Mouse (Mus musculus) CH12F3 (cell line): ENCODE data around the gene Khdc4.
"Not testable (repeated sequence)": the region's sequence is repeated elsewhere in the genome, so short reads cannot be mapped to it uniquely, and the experiment has no call there.

ENCODE experiments used
- in situ Hi-C: fragments of 300-500 bp; cut with MboI; formaldehyde crosslinking; loops from 2 replicates; pipeline ENCODE4 v1.14.3; 2020; ENCODE audit warnings: low sequenced_read_pairs

Khdc4 gene

DNA sequence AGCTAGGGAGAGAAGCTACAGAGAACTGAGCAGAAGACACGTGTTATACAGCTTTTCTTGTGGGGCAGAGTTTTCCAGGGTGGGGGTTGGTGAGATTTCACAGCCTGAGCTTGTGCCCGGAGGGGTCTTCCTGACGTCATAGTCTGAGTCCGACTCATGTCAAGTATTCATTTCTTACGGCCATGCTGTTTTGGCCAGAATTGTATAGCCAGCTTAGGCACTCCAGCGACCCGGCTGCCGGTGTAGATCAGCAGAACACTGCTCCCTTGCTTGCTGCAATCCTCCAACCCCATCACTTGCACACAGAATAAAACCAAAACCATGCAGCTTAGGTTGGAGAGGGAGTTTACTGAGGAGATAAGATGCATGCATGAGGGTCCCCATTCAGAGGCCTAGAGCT, 30.0 kb upstream of the Khdc4 start:
- in situ Hi-C loops: no loop called here

DNA sequence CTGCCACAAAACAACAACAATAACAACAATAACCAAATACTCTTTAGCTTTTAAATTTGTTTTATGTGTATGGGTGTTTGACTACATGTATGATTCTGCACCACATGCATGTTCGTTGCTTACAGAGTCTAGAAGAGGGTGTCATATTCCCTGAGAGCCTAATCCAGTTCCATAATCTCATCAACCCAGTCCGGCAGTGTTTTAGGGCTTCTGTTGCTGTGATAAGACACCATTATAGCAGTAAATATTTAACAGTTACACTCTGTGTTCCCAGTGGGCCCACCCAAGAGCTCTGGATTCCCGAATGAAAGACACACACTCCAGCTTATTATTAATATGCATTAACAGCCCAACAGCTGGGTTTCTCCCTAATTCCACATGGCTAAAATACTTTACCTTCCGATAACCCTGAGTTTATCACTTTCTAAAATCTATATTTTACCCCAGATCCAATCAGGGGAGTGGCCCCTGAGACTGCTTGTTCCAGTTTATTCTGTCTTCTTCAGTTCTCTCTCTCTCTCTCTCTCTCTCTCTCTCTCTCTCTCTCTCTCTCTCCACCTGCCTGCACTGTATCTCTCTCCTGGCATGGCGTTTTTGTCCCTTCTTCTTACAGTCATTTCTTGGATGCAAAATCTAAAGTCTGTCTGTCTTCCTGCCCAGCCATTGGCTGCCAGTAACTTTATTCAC, 27.0 kb upstream of the Khdc4 start:
- in situ Hi-C loops: no loop called here

DNA sequence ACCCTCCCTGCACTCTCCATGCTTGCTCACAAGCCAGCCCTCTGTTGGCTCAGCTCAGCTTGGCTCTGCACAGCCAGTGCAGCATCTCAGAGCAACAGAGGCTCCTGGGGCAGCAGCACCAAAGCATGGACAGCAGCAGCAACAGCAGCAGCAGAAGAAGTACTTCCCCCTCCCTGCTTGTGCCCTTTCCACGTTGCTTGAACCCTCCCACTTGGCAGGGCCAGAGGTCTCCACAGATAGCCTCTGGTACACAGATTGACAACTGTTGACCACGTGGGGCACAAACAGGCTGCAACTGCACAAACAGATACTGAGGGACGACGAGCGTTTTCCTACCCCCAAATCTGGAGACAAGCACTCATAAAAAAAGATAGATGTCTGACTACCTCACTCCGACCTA, 25.8 kb upstream of the Khdc4 start:
- in situ Hi-C loops: no loop called here

DNA sequence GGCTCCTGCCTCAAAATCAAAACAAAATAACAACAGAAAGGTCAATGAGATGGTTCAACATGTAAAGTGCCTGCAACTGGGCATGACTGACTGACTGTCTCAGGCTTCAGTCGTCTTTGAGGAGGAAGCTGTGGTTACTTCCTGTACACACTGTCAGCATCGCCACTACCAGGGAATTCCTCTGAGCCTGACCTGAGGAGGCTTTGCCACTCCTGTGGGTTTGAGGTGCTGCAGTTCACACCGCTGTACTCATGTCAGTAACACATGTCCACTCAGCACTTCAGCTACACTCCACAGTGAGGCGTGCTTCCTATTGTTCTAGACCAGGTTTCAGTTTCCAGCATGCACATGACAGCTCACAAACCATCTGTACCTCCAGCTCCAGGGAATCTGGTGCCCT, 21.5 kb upstream of the Khdc4 start:
- in situ Hi-C loops: no loop called here

DNA sequence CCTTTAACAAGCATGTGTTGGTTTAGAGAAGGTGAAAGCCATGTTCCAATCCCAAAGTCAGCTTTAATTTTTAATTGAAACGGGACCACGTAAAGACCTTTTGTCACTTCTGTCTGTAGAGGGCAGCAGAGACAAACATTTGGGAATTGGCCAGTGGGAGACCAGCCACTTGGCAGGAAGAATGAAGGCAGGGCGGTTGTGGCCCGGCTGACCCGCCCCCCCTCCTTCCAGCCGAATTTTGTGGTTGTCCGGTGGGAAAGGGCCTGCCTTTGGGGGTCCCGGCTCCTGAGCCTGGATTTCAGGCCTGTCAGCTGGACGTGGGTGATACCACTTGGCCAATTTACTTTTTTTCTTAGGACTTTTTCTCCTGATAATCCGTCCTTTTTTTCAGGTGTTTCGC, 8.2 kb upstream of the Khdc4 start:
- in situ Hi-C loops: no loop called here

DNA sequence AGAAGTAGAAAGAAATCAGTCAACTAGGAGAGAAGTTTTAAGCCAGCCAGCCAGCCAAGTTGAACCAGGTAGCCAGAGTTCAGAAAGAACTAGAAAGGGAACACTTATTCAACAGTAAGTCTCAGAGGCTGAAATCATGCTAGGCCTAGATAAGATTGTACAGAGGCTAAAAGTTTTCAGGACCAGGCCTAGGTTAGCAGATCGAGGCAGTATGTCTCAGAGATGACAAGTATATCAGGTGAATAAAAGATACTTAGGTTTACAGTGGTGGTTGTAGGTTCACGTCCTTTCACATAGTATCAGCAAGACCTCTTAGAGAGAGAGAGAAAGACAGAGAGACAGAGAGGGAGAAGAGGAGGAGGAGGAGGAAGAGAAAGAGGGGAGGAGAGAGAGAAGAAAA, 1.8 kb upstream of the Khdc4 start:
- in situ Hi-C loops: no loop called here

DNA sequence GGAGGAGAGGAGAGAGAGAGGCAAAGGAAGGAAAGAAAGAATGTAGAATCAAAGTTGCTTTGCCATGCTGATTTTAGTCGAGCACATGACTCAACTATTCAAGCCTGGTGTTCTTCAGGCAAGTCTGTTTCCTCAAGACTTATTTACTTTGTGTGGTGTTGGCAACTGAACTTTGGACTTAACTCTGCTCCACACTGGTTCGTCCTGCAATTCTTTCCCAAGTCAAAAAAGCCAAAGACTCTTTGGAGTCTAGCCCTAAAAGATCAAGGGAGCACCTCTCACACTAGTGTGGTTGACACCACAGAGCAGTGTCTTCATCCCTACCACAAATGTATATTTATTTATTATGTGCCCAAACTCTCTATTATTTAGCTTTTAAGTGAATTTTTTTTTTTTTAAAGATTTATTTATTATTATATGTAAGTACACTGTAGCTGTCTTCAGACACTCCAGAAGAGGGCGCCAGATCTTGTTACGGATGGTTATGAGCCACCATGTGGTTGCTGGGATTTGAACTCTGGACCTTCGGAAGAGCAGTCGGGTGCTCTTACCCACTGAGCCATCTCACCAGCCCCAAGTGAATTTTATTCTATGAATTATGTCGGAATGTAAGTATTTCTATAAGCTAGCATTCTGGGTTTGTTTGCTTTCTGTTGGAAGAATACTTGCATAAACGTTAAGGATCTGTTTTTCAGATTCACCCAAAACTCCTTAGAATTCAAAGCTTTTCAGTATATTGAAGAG, 1.2 kb upstream of the Khdc4 start:
- in situ Hi-C loops: no loop called here

DNA sequence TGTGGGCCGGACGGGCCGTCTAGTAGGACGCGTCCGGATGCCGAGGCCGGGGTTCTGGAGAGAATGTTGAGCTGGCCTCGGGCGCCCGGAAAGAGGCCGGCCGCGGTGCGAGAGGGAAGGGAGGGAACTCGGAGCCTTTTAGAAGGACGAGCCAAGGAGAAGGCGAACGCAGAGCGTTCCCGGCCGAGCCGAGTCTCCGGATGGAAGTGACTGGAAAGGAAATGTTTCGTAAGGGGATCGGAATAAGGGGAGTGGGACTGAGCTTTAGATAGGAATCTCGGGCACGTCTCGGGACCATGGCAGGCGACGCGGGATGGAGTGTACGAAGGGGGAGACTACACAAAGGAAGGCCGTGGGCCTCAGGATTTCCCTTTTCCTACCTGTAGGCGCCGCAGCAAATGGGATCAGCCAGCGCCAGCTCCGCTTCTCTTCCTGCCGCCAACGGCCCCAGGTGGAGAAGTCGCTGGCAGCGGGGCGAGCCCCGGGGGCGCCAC, 402 bp downstream of the Khdc4 start:
- in situ Hi-C loops: no loop called here

DNA sequence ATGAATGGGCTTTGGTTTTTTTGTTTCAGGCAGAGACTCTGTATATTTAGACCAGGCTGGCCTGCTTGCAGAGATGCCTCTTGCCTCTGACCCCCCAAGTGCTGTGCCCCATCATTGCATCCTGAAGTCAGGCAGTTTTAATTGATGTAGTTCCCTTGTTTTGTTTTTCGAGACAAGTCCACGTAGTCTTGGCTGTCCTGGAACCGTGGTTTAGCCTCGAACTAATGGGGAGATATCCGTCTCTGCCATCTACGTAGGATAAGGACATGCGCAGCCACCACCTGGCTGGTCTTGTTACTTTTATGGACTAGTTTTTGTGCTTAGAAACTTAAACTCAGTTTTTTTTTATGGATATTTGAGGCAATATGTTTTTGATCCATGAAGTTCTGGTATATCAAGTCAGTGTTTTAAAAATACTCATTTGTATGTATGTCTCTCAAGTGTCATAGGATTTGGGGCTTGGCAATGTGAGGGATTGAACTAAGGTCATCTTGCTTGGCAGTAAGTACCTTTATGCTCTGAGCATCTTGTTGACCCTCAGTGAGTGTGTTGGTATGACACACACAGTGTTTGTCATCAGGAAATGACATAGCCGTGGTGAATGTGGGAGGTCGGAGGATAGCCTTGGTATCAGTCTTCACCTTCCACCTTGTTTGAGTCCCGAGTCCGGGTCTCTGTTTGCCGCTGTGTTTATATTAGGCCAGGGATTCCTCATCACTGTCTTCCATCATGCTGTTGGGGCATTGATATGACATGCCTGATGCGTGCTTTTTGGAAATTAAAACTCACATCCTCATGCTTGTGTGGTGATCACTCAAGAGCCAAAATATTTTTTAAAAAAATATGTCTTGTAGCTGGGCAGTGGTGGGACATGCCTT, 1.4 kb downstream of the Khdc4 start:
- in situ Hi-C loops: no loop called here

DNA sequence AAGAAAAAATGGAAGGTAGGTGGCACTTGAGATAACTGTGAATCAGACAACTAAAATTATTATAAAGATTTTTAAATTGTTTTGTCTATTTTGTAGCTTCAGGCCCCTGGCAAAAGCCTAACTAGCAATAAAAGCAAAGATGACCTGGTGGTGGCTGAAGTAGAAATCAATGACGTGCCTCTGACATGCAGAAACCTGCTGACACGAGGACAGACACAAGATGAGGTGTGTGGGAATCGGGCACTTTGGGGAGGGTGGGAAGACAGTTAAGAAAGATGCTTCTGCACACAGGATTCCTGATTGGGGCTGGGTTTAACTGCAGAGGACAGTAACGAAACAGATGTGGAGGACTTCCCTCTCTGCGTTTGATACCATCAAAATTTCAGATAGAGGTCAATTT, 3.5 kb downstream of the Khdc4 start:
- in situ Hi-C loops: no loop called here

DNA sequence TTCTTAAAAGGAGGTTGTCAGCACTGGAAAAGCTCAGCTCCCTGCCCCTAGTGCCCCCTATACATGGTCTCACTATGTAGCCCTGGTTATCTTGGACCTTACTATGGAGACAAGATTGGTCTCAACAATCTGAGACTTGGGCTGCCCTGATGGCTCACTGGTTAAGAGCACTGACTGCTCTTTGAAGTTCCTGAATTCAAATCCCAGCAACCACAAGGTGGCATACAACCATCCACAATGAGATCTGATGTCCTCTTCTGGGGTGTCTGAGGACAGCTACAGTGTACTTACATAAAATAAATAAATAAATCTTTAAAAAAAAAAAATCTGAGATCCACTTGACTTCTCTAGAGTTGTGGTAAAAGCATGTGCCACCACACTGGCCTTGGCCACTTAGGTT, 9.9 kb downstream of the Khdc4 start:
- in situ Hi-C loops: no loop called here

DNA sequence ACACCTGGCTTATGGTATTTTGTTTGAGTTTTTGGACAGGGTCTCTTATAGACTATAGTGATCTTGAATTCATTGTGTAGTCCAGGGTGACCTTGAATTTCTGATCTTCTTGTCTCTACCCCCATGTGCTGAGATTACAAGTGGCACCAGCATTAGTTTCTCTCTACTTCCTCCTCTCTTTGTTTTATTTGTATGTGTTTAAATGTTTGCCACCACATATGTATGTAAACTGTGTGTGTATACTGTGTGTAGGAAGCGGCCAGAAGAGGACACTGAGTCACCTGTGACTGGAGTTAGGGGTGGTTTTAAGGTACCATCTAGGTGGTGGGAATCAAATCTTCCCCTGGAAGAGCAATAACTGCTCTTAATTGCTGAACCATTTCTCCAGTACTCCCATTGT, 12.4 kb downstream of the Khdc4 start:
- in situ Hi-C loops: no loop called here

DNA sequence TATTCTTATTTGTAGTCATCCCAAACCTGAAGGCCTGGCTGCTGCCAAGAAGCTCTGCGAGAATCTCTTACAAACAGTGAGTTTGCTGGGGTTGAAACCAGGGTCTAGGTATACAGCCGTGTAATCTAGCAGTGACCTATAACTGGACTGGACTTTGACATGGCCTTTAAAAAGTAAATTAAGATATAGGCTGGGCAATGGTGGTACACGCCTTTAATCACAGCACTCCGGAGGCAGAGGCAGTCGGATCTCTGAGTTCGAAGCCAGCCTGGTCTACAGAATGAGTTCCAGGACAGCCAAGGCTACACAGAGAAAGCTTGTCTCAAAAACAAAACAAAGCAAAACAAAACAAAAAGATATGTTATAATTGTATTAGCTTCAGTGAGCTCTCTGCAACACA, 13.2 kb downstream of the Khdc4 start:
- in situ Hi-C loops: no loop called here

DNA sequence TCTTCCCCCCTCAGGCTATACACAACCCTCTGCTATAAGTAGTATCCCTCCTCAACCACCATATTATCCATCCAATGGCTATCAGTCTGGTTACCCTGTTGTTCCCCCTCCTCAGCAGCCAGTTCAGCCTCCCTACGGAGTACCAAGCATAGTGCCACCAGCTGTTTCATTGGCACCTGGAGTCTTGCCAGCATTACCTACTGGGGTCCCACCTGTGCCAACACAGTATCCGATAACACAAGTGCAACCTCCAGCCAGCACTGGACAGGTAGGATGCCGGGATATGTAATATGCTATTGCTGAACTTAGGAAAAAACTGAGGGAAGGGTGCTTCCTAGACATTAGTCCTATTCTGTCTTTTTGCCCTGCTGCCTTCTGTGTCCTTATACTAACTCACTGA, 14.6 kb downstream of the Khdc4 start:
- in situ Hi-C loops: no loop called here

DNA sequence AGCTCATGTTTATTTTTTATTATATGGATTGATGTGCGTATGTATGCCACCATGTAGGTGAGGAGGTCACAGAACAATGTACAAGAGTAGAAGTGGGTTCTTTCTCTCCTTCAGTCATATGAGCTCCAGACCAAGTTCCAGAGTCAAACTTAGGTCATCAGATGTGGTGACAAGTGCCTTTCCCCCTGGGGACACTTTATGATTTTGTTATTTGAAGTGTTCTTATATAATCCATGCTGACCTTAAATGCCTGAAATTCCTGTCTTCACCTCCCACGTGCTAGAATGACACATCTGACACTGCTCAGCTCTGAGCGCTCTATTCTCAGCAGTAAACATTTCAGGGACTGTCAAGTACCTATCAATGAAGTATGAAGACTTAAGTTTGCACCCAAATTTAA, 15.6 kb downstream of the Khdc4 start:
- in situ Hi-C loops: no loop called here

DNA sequence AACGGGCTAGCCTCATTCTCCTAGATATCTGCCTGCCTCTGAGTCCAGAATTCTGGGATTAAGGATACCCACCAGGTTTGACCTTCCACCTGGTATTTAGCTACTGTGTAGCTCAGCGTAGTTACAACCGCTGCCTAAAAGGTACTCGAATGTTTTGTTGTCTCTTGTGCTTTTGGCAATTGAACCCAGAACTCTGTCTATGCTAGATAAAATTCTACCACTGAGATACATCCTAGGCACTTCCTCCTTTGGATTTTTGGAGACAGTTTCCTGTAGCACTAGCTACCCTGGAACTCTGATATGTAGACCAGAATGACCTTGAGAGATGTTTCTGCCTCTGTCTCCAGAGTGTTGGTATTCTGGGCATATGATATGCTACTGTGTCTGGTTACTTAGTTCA, 28.1 kb downstream of the Khdc4 start:
- in situ Hi-C loops: no loop called here

DNA sequence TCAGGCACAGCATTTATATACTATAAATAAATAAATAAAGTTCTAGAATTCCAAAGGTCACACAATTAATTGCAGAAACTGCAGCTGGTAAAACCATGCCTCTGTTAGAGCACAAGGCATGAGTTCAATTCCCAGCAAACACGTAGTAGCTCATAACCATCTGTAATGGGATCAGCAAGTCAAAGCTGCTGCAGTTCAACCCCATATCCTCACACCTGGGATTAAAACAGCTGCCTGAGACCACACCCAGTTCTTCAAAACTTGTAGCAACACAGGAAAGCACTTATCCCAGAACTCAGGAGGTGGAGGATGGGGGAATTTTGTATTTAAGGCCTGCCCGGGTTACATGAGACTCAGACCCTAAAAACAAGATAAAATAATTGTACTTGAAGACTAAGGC, 29.1 kb downstream of the Khdc4 start:
- in situ Hi-C loops: no loop called here

DNA sequence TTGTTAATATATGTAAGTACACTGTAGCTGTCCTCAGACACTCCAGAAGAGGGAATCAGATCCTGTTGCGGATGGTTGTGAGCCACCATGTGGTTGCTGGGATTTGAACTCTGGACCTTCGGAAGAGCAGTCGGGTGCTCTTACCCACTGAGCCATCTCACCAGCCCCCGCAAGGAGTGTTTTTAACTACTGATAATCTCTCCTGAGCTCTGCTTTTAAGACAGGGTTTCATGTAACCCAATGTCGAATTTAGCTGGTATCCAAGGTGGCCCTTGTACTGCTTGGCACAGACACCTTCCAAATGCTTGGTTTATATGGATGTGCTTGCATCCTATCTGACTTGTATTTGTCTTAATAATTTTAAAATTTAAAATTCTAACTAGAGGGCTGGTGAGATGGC, 30.1 kb downstream of the Khdc4 start:
- in situ Hi-C loops: not testable (repeated sequence)

DNA sequence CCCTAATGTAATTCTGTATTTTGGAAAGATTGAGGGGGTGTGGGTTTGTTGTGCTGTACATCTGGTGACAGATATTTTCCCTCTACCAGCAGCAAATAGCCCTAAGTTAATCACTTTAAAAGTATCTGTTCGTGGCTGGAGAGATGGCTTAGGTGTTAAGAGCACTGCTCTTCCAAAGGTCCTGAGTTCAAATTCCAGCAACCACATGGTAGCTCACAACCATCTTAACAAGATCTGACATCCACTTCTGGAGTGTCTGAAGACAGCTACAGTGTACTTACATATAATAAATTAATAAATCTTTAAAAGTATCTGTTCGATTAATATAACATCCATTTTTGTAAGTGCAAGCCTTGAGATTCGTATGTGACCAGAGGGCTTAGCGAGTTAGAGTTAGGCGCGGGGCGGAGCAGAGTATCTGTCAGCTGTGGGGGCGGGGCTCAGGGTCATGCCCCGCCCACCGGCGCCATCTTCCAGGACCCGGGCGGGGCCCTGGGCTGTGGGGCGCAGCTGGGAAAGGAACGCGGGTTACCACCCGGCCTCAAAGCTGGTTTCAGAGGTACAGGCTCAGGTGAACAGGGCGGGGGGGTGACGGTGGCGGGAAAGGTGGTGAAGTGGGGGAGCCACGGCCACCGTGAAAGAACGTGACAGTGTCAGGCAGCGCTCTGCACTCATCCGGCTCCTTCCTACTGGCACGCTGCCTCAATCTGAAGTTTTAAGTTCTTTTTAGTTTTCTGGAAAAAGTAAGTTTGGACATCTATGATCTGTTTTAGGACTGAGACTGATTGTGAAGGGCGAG, 31.0 kb downstream of the Khdc4 start, which contains the start of gene Rit1:
TSS of gene Rit1 (plus strand) at position 440 of the 799 bp plus-strand sequence.
- in situ Hi-C loops: no loop called here

DNA sequence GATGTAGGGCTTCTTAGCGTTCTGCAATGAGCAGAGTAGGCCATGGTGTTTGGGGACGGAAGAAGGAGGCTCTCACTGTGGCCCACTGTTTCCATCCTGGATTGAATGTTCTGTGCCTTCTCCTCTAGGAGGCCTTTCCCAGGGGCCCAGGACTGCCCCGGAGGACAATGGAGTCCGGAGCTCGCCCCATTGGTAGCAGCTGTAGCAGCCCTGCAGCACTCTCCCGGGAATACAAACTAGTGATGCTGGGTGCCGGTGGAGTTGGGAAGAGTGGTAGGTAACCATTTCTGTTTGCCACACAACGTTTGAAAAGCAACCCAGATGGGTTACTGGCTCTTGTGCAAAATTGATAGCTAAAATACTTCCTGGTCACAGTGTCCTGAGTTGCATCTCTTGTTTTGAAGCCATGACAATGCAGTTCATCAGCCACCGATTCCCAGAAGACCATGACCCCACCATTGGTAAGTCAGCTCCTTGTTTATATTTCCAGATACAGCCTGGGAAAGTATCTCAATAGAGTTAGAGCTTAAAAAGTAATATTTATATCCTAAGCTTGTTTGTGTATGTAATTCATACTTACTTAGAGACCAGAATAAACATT, 31.7 kb downstream of the Khdc4 start:
- in situ Hi-C loops: no loop called here
